Mouse (Mus musculus) stomach, embryonic 14.5 days (tissue): Measurements from ENCODE around the gene Zc3h10. TPM values are rescaled to one million over a fixed set of nuclear protein-coding genes. Genes with fewer than 3 reads are reported as not detected.
"Not testable (repeated sequence)": the region's sequence is repeated elsewhere in the genome, so short reads cannot be mapped to it uniquely, and the experiment has no call there.

Source experiments
- ATAC-seq: fragments of 200-750 bp; cut with Nextera tagmentation; 2 replicates; pipeline ENCODE4 v1.8.0; 2017; ENCODE audit warnings: low read depth, moderate TSS enrichment; ENCODE audit not compliant: insufficient number of reproducible peaks, insufficient read depth, low FRiP score
- H3K27ac ChIP-seq: fragments of 300-500 bp; sonication (generic); 2 replicates; pipeline ENCODE4 v1.5.1; 2014; ENCODE audit warnings: mild to moderate bottlenecking, low read length, moderate library complexity, mixed read lengths
- H3K27me3 ChIP-seq: fragments of 300-500 bp; sonication (generic); 2 replicates; pipeline ENCODE4 v1.6.1; 2014; ENCODE audit warnings: low read length, control low read depth, mixed read lengths; ENCODE audit not compliant: control insufficient read depth, insufficient read depth
- H3K36me3 ChIP-seq: fragments of 300-500 bp; sonication (generic); 2 replicates; pipeline ENCODE4 v1.6.1; 2014; ENCODE audit warnings: mild to moderate bottlenecking, control low read depth, low read length, moderate library complexity, mixed read lengths; ENCODE audit not compliant: control insufficient read depth, insufficient read depth
- H3K4me1 ChIP-seq: fragments of 300-500 bp; sonication (generic); 2 replicates; pipeline ENCODE4 v1.6.1; 2014; ENCODE audit warnings: low read length, control low read depth, mixed read lengths; ENCODE audit not compliant: control insufficient read depth, insufficient read depth
- H3K4me2 ChIP-seq: fragments of 300-500 bp; sonication (generic); replicated peaks from 2 replicates; pipeline ENCODE4 v1.6.1; 2014; ENCODE audit warnings: low read depth, low read length, control low read depth
- H3K4me3 ChIP-seq: fragments of 300-500 bp; sonication (generic); 2 replicates; pipeline ENCODE4 v1.5.1; 2014; ENCODE audit warnings: low read depth, low read length, control low read depth
- H3K9ac ChIP-seq: fragments of 300-500 bp; sonication (generic); replicated peaks from 2 replicates; pipeline ENCODE4 v1.6.1; 2014; ENCODE audit warnings: low read depth, mild to moderate bottlenecking, control low read depth, low read length, moderate library complexity, mixed read lengths
- H3K9me3 ChIP-seq: fragments of 300-500 bp; sonication (generic); 2 replicates; pipeline ENCODE4 v1.6.1; 2016; ENCODE audit warnings: low read depth, low read length, control low read depth; ENCODE audit not compliant: control insufficient read depth
- WGBS: fragments of 180-500 bp; shearing (Covaris S2); extraction: QIAGEN DNeasy Blood & Tissue Kit; methylation state at CpG from one replicate; pipeline ENCODE4 v1.1.7; 2014; 5-methylcytosine and 5-hydroxymethylcytosine counted together
- polyA plus RNA-seq: library from polyadenylated mRNA; unstranded; fragments of >200 nt; fragmentation: Nextera tagmentation; extraction: Ambion mirVana; gene quantifications from 2 replicates; pipeline ENCODE4 v1.2.1, GENCODE M21; 2014

Gene Zc3h10
- polyA plus RNA-seq, 1 experiment from 2014 or later: 8.8 TPM

- Histone ChIP-seq H3K27ac (peak within 1 kb of the TSS; percentile 94), H3K36me3 (peaks cover 13% of the 10 kb centered on the region), H3K4me1 (0 out of 2 replicates have a peak, but pooled peaks cover 3% of the 10 kb centered on the region), H3K9ac (peak within 1 kb of the TSS; percentile 89), H3K4me2 (peak within 1 kb of the TSS; percentile 69), H3K4me3 (peak within 1 kb of the TSS; percentile 73), H3K9me3 (no peaks in the 10 kb centered on the region), H3K27me3 (no peaks in the 10 kb centered on the region)
- WGBS: under 1% methylated on average over 31 of the region's 31 CpGs
- peak; percentile 93 for ATAC-seq
Measured at GRCm38 (mm10) chr10:128548947-128549681, 1.5 kb upstream of the Zc3h10 start, which contains the start of gene Rpl41. Gene Rpl41, minus strand, starts transcription at chr10:128549305.

- H3K27ac ChIP-seq: peak overlapping the region; percentile 94
- under 1% methylated on average over 28 of the region's 30 CpGs for WGBS
- H3K9ac ChIP-seq: peak overlapping the region; percentile 89
- H3K36me3 ChIP-seq: peaks cover 22% of the 10 kb centered on the region
- H3K9me3 ChIP-seq, H3K27me3 ChIP-seq, ATAC-seq, H3K4me1 ChIP-seq: not testable (repeated sequence)
- peak overlapping the region; percentile 69 for H3K4me2 ChIP-seq
- H3K4me3 ChIP-seq: peak overlapping the region; percentile 73
Measured at GRCm38 (mm10) chr10:128548051-128548791, 647 bp upstream of the Zc3h10 start.

GRCm38 (mm10) chr10:128546787-128547186 is 787 bp downstream of the Zc3h10 start:
- Histone ChIP-seq H3K4me2 (peak overlapping the region; percentile 69), H3K36me3 (peaks cover 35% of the 10 kb centered on the region), H3K9ac (peak overlapping the region; percentile 37), H3K27me3 (no peaks in the 10 kb centered on the region), H3K9me3 (no peaks in the 10 kb centered on the region), H3K4me1 (0 out of 2 replicates have a peak, but pooled peaks cover 3% of the 10 kb centered on the region), H3K27ac (peak overlapping the region; percentile 93), H3K4me3 (peak overlapping the region; percentile 73)
- ATAC-seq: no peak
- WGBS: 15% methylated on average over 7 of the region's 7 CpGs

- Histone ChIP-seq H3K4me3 (peak overlapping the region; percentile 73), H3K4me2 (peak overlapping the region; percentile 69), H3K4me1 (0 out of 2 replicates have a peak, but pooled peaks cover 3% of the 10 kb centered on the region), H3K27me3 (no peaks in the 10 kb centered on the region), H3K9me3 (no peaks in the 10 kb centered on the region), H3K9ac (no peak overlapping the region; the same call in 1 of the 2 replicates), H3K36me3 (peaks cover 35% of the 10 kb centered on the region), H3K27ac (no peak overlapping the region)
- 12% methylated on average over 4 of the region's 4 CpGs for WGBS
- no peak for ATAC-seq
Measured at GRCm38 (mm10) chr10:128546361-128546760, 1.2 kb downstream of the Zc3h10 start.

GRCm38 (mm10) chr10:128545570-128545898 is 2.0 kb downstream of the Zc3h10 start:
- H3K4me2 ChIP-seq: no peak overlapping the region
- H3K9ac ChIP-seq: no peak overlapping the region
- H3K27me3 ChIP-seq: no peaks in the 10 kb centered on the region
- 81% methylated on average over 3 of the region's 3 CpGs for WGBS
- ATAC-seq: no peak
- no peak overlapping the region for H3K27ac ChIP-seq
- no peaks in the 10 kb centered on the region for H3K9me3 ChIP-seq
- peaks cover 35% of the 10 kb centered on the region for H3K36me3 ChIP-seq
- 0 out of 2 replicates have a peak, but pooled peaks cover 3% of the 10 kb centered on the region for H3K4me1 ChIP-seq
- no peak overlapping the region for H3K4me3 ChIP-seq

- H3K4me2 ChIP-seq: no peak overlapping the region
- ATAC-seq: no peak
- no peaks in the 10 kb centered on the region for H3K27me3 ChIP-seq
- H3K4me3 ChIP-seq: no peak overlapping the region
- H3K36me3 ChIP-seq: peaks cover 35% of the 10 kb centered on the region
- H3K4me1 ChIP-seq: 0 out of 2 replicates have a peak, but pooled peaks cover 3% of the 10 kb centered on the region
- H3K9ac ChIP-seq: no peak overlapping the region
- 93% methylated on average over 37 of the region's 37 CpGs for WGBS
- H3K27ac ChIP-seq: no peak overlapping the region
- H3K9me3 ChIP-seq: no peaks in the 10 kb centered on the region
Measured at GRCm38 (mm10) chr10:128544674-128545569, 2.7 kb downstream of the Zc3h10 start.

- 93% methylated on average over 15 of the region's 15 CpGs for WGBS
- H3K9ac ChIP-seq: no peak overlapping the region
- H3K27me3 ChIP-seq: no peaks in the 10 kb centered on the region
- H3K4me3 ChIP-seq: no peak overlapping the region
- 0 out of 2 replicates have a peak, but pooled peaks cover 3% of the 10 kb centered on the region for H3K4me1 ChIP-seq
- H3K27ac ChIP-seq: no peak overlapping the region
- H3K4me2 ChIP-seq: no peak overlapping the region
- peaks cover 35% of the 10 kb centered on the region for H3K36me3 ChIP-seq
- no peaks in the 10 kb centered on the region for H3K9me3 ChIP-seq
- ATAC-seq: no peak
Measured at GRCm38 (mm10) chr10:128544151-128544657, 3.4 kb downstream of the Zc3h10 start.

- Histone ChIP-seq H3K9me3 (no peaks in the 10 kb centered on the region), H3K27me3 (no peaks in the 10 kb centered on the region), H3K4me1 (0 out of 2 replicates have a peak, but pooled peaks cover 3% of the 10 kb centered on the region), H3K9ac (no peak overlapping the region), H3K27ac (no peak overlapping the region), H3K4me3 (no peak overlapping the region), H3K4me2 (no peak overlapping the region), H3K36me3 (peaks cover 35% of the 10 kb centered on the region)
- ATAC-seq: no peak
- WGBS: 48% methylated on average over 2 of the region's 2 CpGs
Measured at GRCm38 (mm10) chr10:128543100-128543499, 4.5 kb downstream of the Zc3h10 start.
